Mouse (Mus musculus) gastrocnemius, adult 2 months (tissue): ENCODE results near the gene Colgalt2. TPM values are rescaled to one million over a fixed set of nuclear protein-coding genes. Genes with fewer than 3 reads are reported as not detected.

Experiments
- DNase-seq: peaks from one replicate; pipeline ENCODE4 v3.0.0; 2022
- H3K27ac ChIP-seq: fragments of 200-600 bp; 2 replicates; pipeline ENCODE4 v1.8.1; 2022; ENCODE audit warnings: mild to moderate bottlenecking
- H3K4me3 ChIP-seq: fragments of 200-600 bp; 2 replicates; pipeline ENCODE4 v1.8.1; 2022; ENCODE audit warnings: mild to moderate bottlenecking, moderate library complexity
- CTCF ChIP-seq: fragments of 200-600 bp; IDR thresholded peaks from 2 replicates; pipeline ENCODE4 v1.8.1; 2022; ENCODE audit warnings: antibody characterized with exemption, mild to moderate bottlenecking, moderate library complexity
- intact Hi-C: fragments of 180-260 bp; cut with DNase I; formaldehyde crosslinking; loops from one replicate; pipeline ENCODE4 v1.15.1; 2025
- total RNA-seq, 2 experiments: library from RNA; stranded (reverse); gene quantifications; 2 replicates each; pipeline ENCODE4 v1.2.3; 2021

Gene Colgalt2
- total RNA-seq, 2 experiments from 2014 or later: 1.6 to 2.5 TPM

DNA sequence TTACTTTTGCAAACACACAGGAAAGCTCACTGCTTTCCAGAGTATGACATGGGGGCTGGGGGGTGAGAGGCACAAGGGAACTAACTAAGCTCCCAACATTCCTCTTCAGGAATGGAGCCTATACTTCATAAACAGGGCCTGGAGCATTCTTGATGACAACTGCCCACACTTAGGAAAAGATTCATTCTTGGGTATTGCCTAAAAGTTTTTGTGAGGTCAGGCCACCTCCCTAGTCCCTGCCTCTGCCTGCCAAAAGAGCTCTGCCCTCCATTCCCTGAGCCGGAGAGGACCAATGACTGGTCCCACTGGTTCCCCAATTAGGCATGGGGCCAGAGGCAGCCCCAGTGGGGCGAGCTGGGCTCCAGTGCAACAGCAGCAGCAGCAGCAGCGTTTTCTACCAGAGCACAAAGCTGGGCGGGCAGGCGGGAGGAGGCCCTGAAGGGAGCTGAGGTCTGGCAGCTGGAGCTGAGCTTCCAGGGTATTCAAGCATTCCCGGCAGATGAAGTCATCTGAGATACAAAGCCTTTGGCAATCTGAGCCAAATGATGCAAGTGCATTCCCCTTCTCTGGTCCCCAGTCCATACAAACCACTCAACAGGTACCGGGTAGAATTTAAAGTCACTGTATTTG is 156.4 kb downstream of the Colgalt2 start:
- no peak for TF ChIP-seq CTCF
- DNase-seq: peak; percentile 87
- Histone ChIP-seq H3K4me3 (peak overlapping the region; percentile 27), H3K27ac (peak overlapping the region; percentile 84)
- intact Hi-C loops: no loop called here

DNA sequence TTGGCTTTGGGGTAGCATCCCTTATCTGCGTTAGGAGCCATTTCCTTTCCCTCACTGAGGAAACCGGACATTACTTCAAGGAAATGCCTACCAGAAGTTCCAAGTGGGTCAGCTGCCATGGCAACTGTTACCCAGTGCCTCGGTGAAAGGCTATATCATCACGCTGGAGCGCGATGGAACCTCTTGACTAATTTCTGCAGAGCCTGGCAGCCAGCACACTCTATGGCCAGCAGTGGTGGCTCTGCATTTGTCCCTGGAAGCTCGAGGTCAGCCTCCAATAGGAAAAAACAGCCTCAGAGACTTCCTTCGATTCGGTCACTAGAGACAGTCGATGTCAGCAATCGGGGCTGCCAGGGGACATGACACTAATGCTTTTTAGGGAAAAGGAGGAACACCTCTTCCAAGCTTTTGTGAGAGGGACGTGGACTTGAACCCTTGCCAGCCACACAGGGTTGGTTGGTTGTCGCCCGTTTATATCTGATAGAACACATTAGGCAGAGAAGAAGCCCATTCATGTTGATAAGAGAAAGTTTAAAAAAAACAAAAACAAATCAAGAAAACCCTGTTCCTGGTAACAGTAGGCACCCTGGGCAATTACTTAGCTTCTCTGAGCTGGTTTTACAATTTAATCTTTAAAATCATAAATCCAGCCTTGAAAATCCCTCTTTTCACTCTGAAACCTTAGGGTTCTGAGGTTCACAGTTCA is 157.1 kb downstream of the Colgalt2 start:
- H3K4me3 ChIP-seq: peak overlapping the region; percentile 27
- peak overlapping the region; percentile 84 for H3K27ac ChIP-seq
- intact Hi-C loops: no loop called here
- TF ChIP-seq CTCF: no peak
- peak; percentile 58 for DNase-seq

Other genes starting within 250 kb of the Colgalt2 start
- 10 to 100 TPM; 13.7 to 20.2 TPM for gene Tsen15, start 13.1 kb upstream of the Colgalt2 start, total RNA-seq